Mouse (Mus musculus): ENCODE data around the gene Alg11. TPM values are rescaled to one million over a fixed set of nuclear protein-coding genes. Genes with fewer than 3 reads are reported as not detected.

Alg11 gene
- total RNA-seq, 2 experiments from 2014 or later, result 6.9 to 8.8 TPM

DNA sequence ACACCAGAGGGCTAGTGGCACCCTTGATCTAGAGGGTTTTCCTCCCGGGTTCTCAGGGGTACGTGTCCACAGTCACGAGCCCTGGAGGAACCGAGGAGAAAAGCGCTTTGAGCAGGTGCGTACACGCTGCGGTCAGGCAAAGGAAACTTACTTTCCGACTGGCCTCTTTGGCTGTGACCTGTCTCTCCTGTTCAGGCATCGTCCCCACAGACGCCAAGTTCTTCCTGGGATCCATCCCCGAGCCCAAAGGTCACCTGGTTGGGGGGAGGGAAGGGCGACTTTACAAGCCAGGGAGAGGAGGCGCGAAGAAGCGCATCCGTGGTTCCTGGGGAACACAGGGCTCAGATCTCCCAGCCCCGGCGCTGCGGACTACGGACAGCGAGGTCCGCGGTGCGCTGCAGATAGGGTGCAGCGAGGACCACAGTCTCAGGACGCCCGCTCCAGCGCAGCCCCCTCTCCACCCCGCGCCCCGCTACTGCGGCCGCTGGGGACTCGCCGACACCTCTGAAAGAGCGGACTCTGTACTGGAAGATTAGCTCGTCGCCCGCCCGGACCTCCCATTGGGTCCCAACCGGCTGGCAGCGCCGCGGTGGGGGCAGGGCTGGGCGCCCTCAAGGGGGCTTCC lies 588 bp upstream of the Alg11 start, which contains the start of gene Atp7b:
Atp7b (minus strand) TSS at position 485 of the 625 bp plus-strand sequence.
- intact Hi-C loops (cut with DNase I), result loop anchor here (2.0 to 5.0 kb wide), 2 partner anchors 105 to 337 kb away; partner anchors contain the start of gene Slc25a15
- no peak for DNase-seq

DNA sequence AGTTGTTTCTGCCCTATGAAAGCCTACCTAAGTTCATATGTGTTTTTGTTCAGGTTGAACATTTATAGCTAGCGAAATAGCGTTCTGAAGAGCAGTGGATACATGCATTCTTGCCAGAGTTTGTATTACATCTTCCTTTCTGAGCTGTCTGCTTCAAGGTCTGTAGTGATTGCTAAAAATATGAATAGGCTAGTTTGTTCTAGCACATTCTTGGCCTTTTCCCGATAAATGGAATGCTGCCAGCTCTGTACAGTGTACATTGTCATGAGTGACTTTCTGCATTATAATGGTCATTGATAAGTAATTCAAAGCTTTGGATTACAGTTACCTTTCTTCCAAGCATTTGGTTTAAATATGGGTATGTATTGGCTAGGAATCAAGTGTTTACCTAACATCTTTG lies 605 bp downstream of the Alg11 start:
- intact Hi-C loops (cut with DNase I), result loop anchor here (2.0 to 5.0 kb wide), 2 partner anchors 104 to 336 kb away; partner anchors contain the start of gene Slc25a15
- DNase-seq, result no peak

DNA sequence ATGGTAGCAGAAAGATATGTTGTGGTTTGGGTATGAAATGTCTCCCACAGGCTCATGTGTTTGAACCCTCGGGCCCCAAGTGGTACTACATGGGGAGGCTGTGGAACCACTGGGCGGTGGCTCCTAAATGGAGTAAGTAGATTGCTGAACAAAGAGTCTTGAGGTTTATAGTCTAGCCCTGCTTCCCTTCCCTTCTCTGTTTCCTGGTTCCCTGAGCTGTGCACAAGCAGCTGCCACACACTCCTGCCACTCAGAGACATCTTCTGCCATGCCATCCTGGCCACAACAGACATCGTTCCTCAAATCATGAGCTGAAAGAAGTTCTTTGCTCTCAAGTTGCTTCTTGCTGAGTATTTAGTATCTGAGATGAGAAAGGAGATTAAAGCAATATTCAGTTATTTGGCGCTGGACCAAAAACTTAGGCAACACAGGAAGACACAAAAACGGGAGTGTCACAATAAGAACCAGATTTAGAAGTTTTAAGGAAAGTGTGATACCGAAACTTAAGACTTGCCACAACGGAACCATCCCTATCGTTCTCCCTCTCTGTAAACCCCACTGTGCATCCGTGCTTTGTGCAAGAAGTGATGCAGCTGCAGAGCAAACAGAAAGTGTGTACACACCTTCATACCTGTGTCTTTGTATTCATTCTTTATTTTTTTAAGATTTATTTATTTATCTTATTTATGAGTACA lies 18.9 kb downstream of the Alg11 start:
- intact Hi-C loops (cut with DNase I), result no loop called here
- no peak for DNase-seq

DNA sequence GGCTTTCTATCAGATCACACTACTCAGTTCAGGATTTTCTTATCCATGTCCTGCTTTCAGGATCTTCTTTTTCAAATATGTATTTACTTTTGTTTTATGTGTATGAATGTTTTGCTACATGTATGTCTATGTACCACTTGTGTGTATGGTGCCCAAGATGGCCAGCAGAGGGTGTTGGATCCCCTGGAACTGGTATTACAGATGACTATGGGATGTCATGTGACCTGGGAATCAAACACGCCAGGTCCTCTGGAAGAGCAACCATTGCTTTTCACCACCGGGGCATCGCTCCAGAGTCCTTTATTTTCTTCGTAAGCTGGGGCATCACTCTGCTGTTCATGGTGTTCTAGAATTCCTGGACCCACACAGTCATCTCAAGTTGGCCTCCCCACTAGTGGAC lies 28.7 kb downstream of the Alg11 start:
- DNase-seq, result no peak
- intact Hi-C loops (cut with DNase I), result no loop called here

DNA sequence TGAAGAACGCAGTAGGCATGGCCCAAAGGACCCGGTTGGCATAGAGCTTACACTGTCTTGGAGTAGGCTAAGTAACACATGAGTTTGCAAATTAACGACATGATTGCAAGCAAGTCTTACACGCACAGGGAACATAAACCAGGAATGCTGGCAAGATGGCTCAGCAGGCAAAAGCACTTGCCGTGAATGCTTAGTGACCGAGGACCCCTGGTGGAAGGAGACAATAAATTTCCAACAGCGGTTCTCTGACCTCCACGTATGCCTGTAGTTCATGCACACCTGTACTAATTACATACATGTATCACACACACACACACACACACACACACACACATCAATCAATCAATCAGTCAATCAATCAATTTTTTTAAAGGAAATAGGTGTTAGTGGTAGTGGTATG lies 31.0 kb downstream of the Alg11 start:
- intact Hi-C loops (cut with DNase I), result loop anchor here (10.0 kb wide), 1 partner anchor 97 kb away; no protein-coding TSS in a partner anchor
- DNase-seq, result no peak

DNA sequence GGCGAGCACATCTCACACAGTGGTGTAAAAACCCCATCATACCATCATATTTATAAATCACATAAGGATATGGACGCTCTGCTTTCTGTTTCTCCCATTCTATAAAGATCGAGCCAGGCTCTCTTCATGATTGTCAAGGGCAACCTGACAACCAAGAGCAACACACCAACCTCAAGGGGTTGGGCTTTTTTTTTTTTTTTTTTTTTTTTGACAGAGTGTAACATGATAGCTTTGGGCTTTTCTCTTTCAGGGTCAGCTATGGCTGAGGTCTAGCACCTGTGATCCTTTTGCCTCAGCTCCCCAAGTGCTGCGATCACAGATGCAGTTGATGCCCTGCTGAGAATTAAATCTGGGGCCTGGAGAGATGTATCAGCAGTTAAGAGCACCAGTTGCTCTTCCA lies 46.5 kb downstream of the Alg11 start:
- intact Hi-C loops (cut with DNase I), result no loop called here
- DNase-seq, result no peak

Other genes starting within 250 kb of the Alg11 start
- gene Defb50, start 237.2 kb upstream of the Alg11 start, total RNA-seq (2021), result not detected
- not detected for gene Defb2, start 220.8 kb upstream of the Alg11 start, total RNA-seq (2021)
- not detected for gene Defb10, start 201.8 kb upstream of the Alg11 start, total RNA-seq (2021)
- not detected for gene Defb9, start 175.3 kb upstream of the Alg11 start, total RNA-seq (2021)
- not detected for gene Defb11, start 154.3 kb upstream of the Alg11 start, total RNA-seq (2021)
- gene Defb15, start 128.0 kb upstream of the Alg11 start, total RNA-seq (2021), result not detected
- gene Defb35, start 122.4 kb upstream of the Alg11 start, total RNA-seq (2021), result not detected
- not detected for gene Defb13, start 114.0 kb upstream of the Alg11 start, total RNA-seq (2021)
- gene Fam90a1a, start 102.0 kb upstream of the Alg11 start, total RNA-seq (2021), result not detected
- not detected for gene Ccdc70, start 90.9 kb upstream of the Alg11 start, total RNA-seq (2021)
- gene Atp7b, start 416 bp upstream of the Alg11 start, total RNA-seq (2021), result under 1 TPM; 0.08 TPM
- gene Nek5, start 64.3 kb downstream of the Alg11 start, total RNA-seq (2021), result not detected
- 1 to 10 TPM; 1.6 to 2.1 TPM for gene Nek3, start 105.7 kb downstream of the Alg11 start, total RNA-seq (2021)
- 1 to 10 TPM in 1 of 2 experiments, under 1 TPM in 1; 0.76 to 1.1 TPM for gene Ckap2, start 125.1 kb downstream of the Alg11 start, total RNA-seq (2021)
- 10 to 100 TPM; 23.7 to 31.2 TPM for gene Vps36, start 132.1 kb downstream of the Alg11 start, total RNA-seq (2021)
- 1 to 10 TPM; 5.9 to 6.9 TPM for gene Thsd1, start 166.6 kb downstream of the Alg11 start, total RNA-seq (2021)
- not detected for gene Tpte, start 222.7 kb downstream of the Alg11 start, total RNA-seq (2021)

All from heart, postnatal 36 days (tissue).